Mouse (Mus musculus) adrenal gland, postnatal 4 days (tissue): ENCODE results near the gene Ubl3. TPM values are rescaled to one million over a fixed set of nuclear protein-coding genes. Genes with fewer than 3 reads are reported as not detected.

Experiments
- DNase-seq, 2 experiments: peaks; one replicate each; pipeline ENCODE4 v3.0.0; 2021 to 2022; ENCODE audit warnings: low spot score in 2 of 2, mixed read lengths in 2 of 2
- total RNA-seq, 2 experiments: library from RNA; stranded (reverse); gene quantifications; 2 replicates each; pipeline ENCODE4 v1.2.3; 2021

Ubl3 gene
- total RNA-seq, 2 experiments from 2014 or later, result 130 to 131 TPM

- DNase-seq, result no peak
These were observed 18.7 kb downstream of the Ubl3 start for GRCm38 (mm10) chr5:148533924-148534323.

GRCm38 (mm10) chr5:148532201-148532600, 20.4 kb downstream of the Ubl3 start:
- DNase-seq, result no peak

GRCm38 (mm10) chr5:148527632-148528031, 25.0 kb downstream of the Ubl3 start:
- DNase-seq, result no peak

GRCm38 (mm10) chr5:148526631-148527030, 26.0 kb downstream of the Ubl3 start:
- DNase-seq, result no peak

GRCm38 (mm10) chr5:148523202-148523971, 29.2 kb downstream of the Ubl3 start:
- no peak for DNase-seq

- no peak for DNase-seq
These were observed 30.2 kb downstream of the Ubl3 start for GRCm38 (mm10) chr5:148522378-148522777.

GRCm38 (mm10) chr5:148517445-148517844, 35.1 kb downstream of the Ubl3 start:
- DNase-seq, result no peak

- no peak for DNase-seq
These were observed 40.4 kb downstream of the Ubl3 start for GRCm38 (mm10) chr5:148512042-148512640.

- DNase-seq, result no peak
These were observed 42.3 kb downstream of the Ubl3 start for GRCm38 (mm10) chr5:148510265-148510664.

- DNase-seq, result no peak
These were observed 42.9 kb downstream of the Ubl3 start for GRCm38 (mm10) chr5:148509731-148510130.

GRCm38 (mm10) chr5:148508901-148509604, 43.5 kb downstream of the Ubl3 start:
- DNase-seq, result no peak

- DNase-seq, result no peak
These were observed 47.2 kb downstream of the Ubl3 start for GRCm38 (mm10) chr5:148505381-148505780.

- no peak for DNase-seq
These were observed 50.4 kb downstream of the Ubl3 start for GRCm38 (mm10) chr5:148502237-148502636.

GRCm38 (mm10) chr5:148501228-148501957, 51.2 kb downstream of the Ubl3 start:
- no peak for DNase-seq

- no peak for DNase-seq
These were observed 52.1 kb downstream of the Ubl3 start for GRCm38 (mm10) chr5:148500516-148500915.

- no peak for DNase-seq
These were observed 53.0 kb downstream of the Ubl3 start for GRCm38 (mm10) chr5:148499616-148500015.

GRCm38 (mm10) chr5:148495991-148496390, 56.6 kb downstream of the Ubl3 start:
- DNase-seq, result no peak

- no peak for DNase-seq
These were observed 57.4 kb downstream of the Ubl3 start for GRCm38 (mm10) chr5:148495173-148495572.

- DNase-seq, result no peak
These were observed 58.3 kb downstream of the Ubl3 start for GRCm38 (mm10) chr5:148494249-148494648.

- DNase-seq, result no peak
These were observed 59.6 kb downstream of the Ubl3 start for GRCm38 (mm10) chr5:148493025-148493424.

GRCm38 (mm10) chr5:148490391-148490790, 62.2 kb downstream of the Ubl3 start:
- DNase-seq, result no peak
